Mouse (Mus musculus): Measurements from ENCODE around the gene Krba1. TPM values are rescaled to one million over a fixed set of nuclear protein-coding genes. Genes with fewer than 3 reads are reported as not detected.
A peak's percentile ranks its signal among the peaks of the same experiment; 100 is the strongest.

Krba1 gene
- polyA plus RNA-seq, 1 experiment from 2014 or later, result 14.4 TPM

GRCm38 (mm10) chr6:48424074-48424473 is 28.7 kb downstream of the Krba1 start:
- no peak for DNase-seq (ENCODE audit: low spot score)

GRCm38 (mm10) chr6:48426956-48427355 is 31.6 kb downstream of the Krba1 start:
- no peak for DNase-seq (ENCODE audit: low spot score)

GRCm38 (mm10) chr6:48428769-48429557 is 33.6 kb downstream of the Krba1 start:
- DNase-seq (ENCODE audit: low spot score), result no peak

GRCm38 (mm10) chr6:48430748-48431147 is 35.4 kb downstream of the Krba1 start:
- no peak for DNase-seq (ENCODE audit: low spot score)

- DNase-seq (ENCODE audit: low spot score), result no peak
Measured at GRCm38 (mm10) chr6:48432893-48433816, 37.8 kb downstream of the Krba1 start.

GRCm38 (mm10) chr6:48434651-48435050 is 39.3 kb downstream of the Krba1 start:
- no peak for DNase-seq (ENCODE audit: low spot score)

GRCm38 (mm10) chr6:48435111-48435510 is 39.7 kb downstream of the Krba1 start:
- DNase-seq (ENCODE audit: low spot score), result no peak

GRCm38 (mm10) chr6:48435706-48436349 is 40.4 kb downstream of the Krba1 start:
- DNase-seq (ENCODE audit: low spot score), result no peak

- DNase-seq (ENCODE audit: low spot score), result no peak
Measured at GRCm38 (mm10) chr6:48437679-48438376, 42.4 kb downstream of the Krba1 start.

- no peak for DNase-seq (ENCODE audit: low spot score)
Measured at GRCm38 (mm10) chr6:48438475-48439125, 43.2 kb downstream of the Krba1 start.

- DNase-seq (ENCODE audit: low spot score), result no peak
Measured at GRCm38 (mm10) chr6:48439654-48440053, 44.3 kb downstream of the Krba1 start.

- peak; percentile 9 for DNase-seq (ENCODE audit: low spot score)
Measured at GRCm38 (mm10) chr6:48440306-48441014, 45.1 kb downstream of the Krba1 start.

GRCm38 (mm10) chr6:48443592-48444309 is 48.4 kb downstream of the Krba1 start:
- DNase-seq (ENCODE audit: low spot score), result peak; percentile 90

- no peak for DNase-seq (ENCODE audit: low spot score)
Measured at GRCm38 (mm10) chr6:48444310-48445180, 49.2 kb downstream of the Krba1 start.

- peak; percentile 27 for DNase-seq (ENCODE audit: low spot score)
Measured at GRCm38 (mm10) chr6:48445181-48446101, 50.1 kb downstream of the Krba1 start, which contains the start of gene Zfp467. Gene Zfp467 (minus strand): TSS chr6:48445825.

GRCm38 (mm10) chr6:48446256-48446655 is 50.9 kb downstream of the Krba1 start:
- no peak for DNase-seq (ENCODE audit: low spot score)

- DNase-seq (ENCODE audit: low spot score), result no peak
Measured at GRCm38 (mm10) chr6:48446896-48447295, 51.5 kb downstream of the Krba1 start.

All from thymus, postnatal 0 days (tissue).